Mouse (Mus musculus): ENCODE measurements around the gene Srrt. TPM values are rescaled to one million over a fixed set of nuclear protein-coding genes. Genes with fewer than 3 reads are reported as not detected.
A peak's percentile ranks its signal among the peaks of the same experiment; 100 is the strongest.

The Srrt gene
- polyA plus RNA-seq, 1 experiment from 2014 or later: 124 TPM

DNA sequence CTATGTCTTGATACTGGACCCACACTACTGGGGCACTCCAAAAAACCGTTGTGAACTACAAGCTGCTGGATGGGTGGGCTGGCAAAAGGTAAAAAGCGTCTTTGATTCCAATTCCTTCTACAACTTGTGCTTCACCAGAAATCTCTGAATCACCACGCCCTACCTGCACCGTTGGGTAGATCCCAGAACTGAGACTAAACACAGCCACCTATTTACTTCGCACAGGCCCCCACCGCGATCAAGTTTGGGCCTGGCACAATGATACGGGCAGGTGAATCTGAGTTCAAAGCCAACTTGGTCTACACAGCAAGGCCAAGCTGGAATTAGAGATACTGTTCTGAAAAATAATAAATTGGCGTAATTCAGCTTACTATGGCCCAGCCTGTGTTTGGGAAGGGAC is 12.2 kb downstream of the Srrt start:
- H3K27ac ChIP-seq (replicated peaks): peak overlapping the region; percentile 95
- no peak for ATAC-seq (ENCODE audit: insufficient number of reproducible peaks, low FRiP score, low TSS enrichment, low read depth)

DNA sequence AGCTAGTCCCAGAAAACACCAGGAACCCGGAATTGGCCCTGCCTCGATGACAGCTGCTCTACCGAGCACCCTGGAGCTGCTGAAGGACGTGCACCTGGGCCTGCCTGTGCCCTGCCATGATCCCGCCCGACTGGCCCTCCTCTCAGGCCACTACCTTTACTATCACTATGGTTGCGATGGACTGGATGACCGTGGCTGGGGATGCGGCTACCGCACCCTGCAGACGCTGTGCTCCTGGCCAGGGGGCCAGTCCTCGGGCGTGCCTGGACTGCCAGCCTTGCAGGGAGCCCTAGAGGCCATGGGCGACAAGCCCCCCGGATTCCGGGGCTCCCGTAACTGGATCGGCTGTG is 12.8 kb downstream of the Srrt start:
- Histone ChIP-seq H3K9ac (peak overlapping the region; percentile 74), H3K4me3 (replicated peaks) (peak overlapping the region; percentile 57), H3K27me3 (peaks cover 22% of the 10 kb centered on the region), H3K4me1 (peaks cover 26% of the 10 kb centered on the region), H3K9me3 (replicated peaks) (no peaks in the 10 kb centered on the region), H3K27ac (replicated peaks) (peak overlapping the region; percentile 95), H3K36me3 (peaks cover 47% of the 10 kb centered on the region), H3K4me2 (replicated peaks) (peak overlapping the region; percentile 98)
- ATAC-seq (ENCODE audit: insufficient number of reproducible peaks, low FRiP score, low TSS enrichment, low read depth): peak; percentile 56
- 5% methylated on average over 18 of the region's 18 CpGs for WGBS

More for the DNA sequence above, 12.2 kb downstream of the Srrt start:
- peaks cover 16% of the 10 kb centered on the region for H3K27me3 ChIP-seq
- peak overlapping the region; percentile 98 for H3K4me2 ChIP-seq (replicated peaks)
- H3K36me3 ChIP-seq: peaks cover 53% of the 10 kb centered on the region
- H3K4me1 ChIP-seq: peaks cover 29% of the 10 kb centered on the region
- WGBS: 78% methylated on average over 9 of the region's 9 CpGs
- H3K4me3 ChIP-seq (replicated peaks): peak overlapping the region; percentile 57
- H3K9me3 ChIP-seq (replicated peaks): no peaks in the 10 kb centered on the region
- peak overlapping the region; percentile 74; the same call in 1 of the 2 replicates for H3K9ac ChIP-seq

DNA sequence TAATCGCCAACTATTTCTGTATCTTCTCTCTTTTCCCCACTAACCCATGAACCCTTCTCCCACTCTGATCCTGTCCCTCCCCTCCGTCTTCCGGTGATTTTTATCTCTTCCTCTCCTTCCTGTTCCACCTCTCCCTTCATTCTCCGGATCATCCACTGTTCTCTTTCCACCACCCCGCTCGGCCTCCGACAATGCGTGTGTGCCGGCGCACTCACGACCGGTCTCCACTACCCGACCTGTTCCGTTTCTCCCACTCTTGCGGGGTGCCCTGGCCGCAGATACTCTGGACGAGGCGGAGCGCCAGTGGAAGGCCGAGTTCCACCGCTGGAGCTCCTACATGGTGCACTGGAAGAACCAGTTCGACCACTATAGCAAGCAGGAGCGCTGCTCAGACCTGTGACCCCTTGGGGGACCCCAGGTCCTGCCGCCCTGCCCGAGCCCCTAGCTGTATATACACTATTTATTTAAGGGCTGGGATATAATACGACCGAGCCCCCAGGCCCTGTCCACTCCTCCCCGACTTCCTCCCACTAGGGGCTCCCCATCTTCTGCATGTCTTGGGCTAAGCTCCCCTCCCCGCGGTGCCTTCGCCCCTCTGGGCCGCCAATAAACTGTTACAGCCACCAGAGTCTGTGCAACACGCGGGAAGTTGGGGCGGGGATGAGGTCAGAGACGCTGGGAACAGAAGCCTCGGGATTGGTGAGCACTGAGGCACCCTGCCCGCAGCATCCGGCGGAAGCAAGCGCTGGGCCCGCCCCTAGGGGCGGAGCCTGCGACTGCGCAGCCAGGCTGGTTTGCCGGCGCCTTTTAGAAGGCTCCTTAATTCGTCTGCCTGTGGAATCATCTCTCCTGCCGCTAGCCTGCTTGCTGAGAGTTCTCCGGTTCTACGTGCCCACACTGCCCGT is 13.4 kb downstream of the Srrt start, which contains the start of gene Ufsp1:
TSS of gene Ufsp1 (plus strand) at position 791 of the 905 bp plus-strand sequence.
- Histone ChIP-seq H3K36me3 (peaks cover 41% of the 10 kb centered on the region), H3K27me3 (peaks cover 28% of the 10 kb centered on the region), H3K27ac (replicated peaks) (peak within 1 kb of the TSS; percentile 95), H3K4me3 (replicated peaks) (peak within 1 kb of the TSS; percentile 57), H3K4me1 (peaks cover 27% of the 10 kb centered on the region), H3K4me2 (replicated peaks) (peak within 1 kb of the TSS; percentile 98), H3K9ac (peak within 1 kb of the TSS; percentile 74), H3K9me3 (replicated peaks) (no peaks in the 10 kb centered on the region)
- peak; percentile 93 for ATAC-seq (ENCODE audit: insufficient number of reproducible peaks, low FRiP score, low TSS enrichment, low read depth)
- under 1% methylated on average over 52 of the region's 52 CpGs for whole genome bisulfite sequencing

DNA sequence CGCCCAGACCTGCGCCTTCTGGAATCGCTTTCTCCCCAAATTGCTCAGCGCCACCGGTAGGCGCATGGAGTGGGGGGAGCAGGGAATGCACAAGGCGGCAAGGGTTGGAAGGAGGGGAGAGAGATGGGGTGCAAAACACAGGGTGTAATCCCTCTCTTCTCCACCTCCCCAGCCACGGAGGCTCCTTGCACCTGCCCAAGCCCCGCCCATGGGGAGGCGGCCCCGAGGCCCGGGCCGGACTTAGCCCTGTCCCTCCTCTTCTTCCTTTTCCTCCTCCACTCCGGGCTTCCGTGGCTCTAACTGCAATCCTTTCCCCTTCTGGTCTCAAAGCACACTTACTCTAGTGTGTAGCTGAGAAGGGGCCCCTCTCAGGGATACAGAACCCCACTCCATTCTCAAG is 14.2 kb downstream of the Srrt start:
- H3K9ac ChIP-seq: peak overlapping the region; percentile 74
- peaks cover 34% of the 10 kb centered on the region for H3K27me3 ChIP-seq
- peak overlapping the region; percentile 95 for H3K27ac ChIP-seq (replicated peaks)
- H3K4me2 ChIP-seq (replicated peaks): peak overlapping the region; percentile 98
- H3K36me3 ChIP-seq: peaks cover 33% of the 10 kb centered on the region
- H3K9me3 ChIP-seq (replicated peaks): no peaks in the 10 kb centered on the region
- ATAC-seq (ENCODE audit: insufficient number of reproducible peaks, low FRiP score, low TSS enrichment, low read depth): 0 out of 2 replicates have a peak, but pooled peaks have one; percentile 23
- 0% methylated on average over 14 of the region's 15 CpGs for WGBS
- H3K4me3 ChIP-seq (replicated peaks): peak overlapping the region; percentile 57
- H3K4me1 ChIP-seq: peaks cover 33% of the 10 kb centered on the region

DNA sequence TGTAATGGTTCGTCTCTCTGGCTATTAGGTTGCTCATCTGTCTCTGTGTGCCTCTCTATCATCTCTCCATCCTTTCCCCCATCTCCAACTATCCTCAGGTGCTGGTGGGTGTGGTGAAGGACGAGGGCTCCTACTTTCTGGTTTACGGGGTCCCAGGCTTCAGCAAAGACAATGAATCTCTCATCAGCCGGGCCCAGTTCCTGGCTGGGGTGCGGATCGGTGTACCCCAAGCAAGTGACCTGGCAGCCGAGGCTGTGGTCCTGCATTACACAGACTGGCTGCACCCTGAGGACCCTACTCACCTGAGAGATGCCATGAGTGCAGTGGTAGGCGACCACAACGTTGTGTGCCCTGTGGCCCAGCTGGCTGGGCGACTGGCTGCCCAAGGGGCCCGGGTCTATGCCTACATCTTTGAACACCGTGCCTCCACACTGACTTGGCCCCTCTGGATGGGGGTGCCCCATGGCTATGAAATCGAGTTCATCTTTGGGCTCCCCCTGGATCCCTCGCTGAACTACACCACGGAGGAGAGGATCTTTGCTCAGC is 16.0 kb downstream of the Srrt start:
- H3K4me2 ChIP-seq (replicated peaks): no peak overlapping the region
- no peak overlapping the region for H3K9ac ChIP-seq
- peaks cover 46% of the 10 kb centered on the region for H3K27me3 ChIP-seq
- H3K4me3 ChIP-seq (replicated peaks): no peak overlapping the region
- 74% methylated on average over 15 of the region's 15 CpGs for WGBS
- no peak for ATAC-seq (ENCODE audit: insufficient number of reproducible peaks, low FRiP score, low TSS enrichment, low read depth)
- no peak overlapping the region for H3K27ac ChIP-seq (replicated peaks)
- H3K36me3 ChIP-seq: peaks cover 14% of the 10 kb centered on the region
- peaks cover 47% of the 10 kb centered on the region for H3K4me1 ChIP-seq
- H3K9me3 ChIP-seq (replicated peaks): no peaks in the 10 kb centered on the region

DNA sequence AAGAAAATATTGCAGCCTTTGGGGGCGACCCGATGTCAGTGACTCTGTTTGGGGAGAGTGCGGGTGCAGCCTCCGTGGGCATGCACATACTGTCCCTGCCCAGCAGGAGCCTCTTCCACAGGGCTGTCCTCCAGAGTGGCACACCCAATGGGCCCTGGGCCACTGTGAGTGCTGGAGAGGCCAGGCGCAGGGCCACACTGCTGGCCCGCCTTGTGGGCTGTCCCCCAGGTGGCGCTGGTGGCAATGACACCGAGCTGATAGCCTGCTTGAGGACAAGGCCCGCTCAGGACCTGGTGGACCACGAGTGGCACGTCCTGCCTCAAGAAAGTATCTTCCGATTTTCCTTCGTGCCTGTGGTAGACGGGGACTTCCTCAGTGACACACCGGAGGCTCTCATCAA is 16.8 kb downstream of the Srrt start:
- 23% methylated on average over 15 of the region's 15 CpGs for WGBS
- H3K27ac ChIP-seq (replicated peaks): no peak overlapping the region
- no peak overlapping the region for H3K4me2 ChIP-seq (replicated peaks)
- H3K27me3 ChIP-seq: peaks cover 46% of the 10 kb centered on the region
- H3K36me3 ChIP-seq: peaks cover 7% of the 10 kb centered on the region
- H3K9me3 ChIP-seq (replicated peaks): no peaks in the 10 kb centered on the region
- peaks cover 47% of the 10 kb centered on the region for H3K4me1 ChIP-seq
- no peak overlapping the region for H3K9ac ChIP-seq
- no peak overlapping the region for H3K4me3 ChIP-seq (replicated peaks)
- no peak for ATAC-seq (ENCODE audit: insufficient number of reproducible peaks, low FRiP score, low TSS enrichment, low read depth)

DNA sequence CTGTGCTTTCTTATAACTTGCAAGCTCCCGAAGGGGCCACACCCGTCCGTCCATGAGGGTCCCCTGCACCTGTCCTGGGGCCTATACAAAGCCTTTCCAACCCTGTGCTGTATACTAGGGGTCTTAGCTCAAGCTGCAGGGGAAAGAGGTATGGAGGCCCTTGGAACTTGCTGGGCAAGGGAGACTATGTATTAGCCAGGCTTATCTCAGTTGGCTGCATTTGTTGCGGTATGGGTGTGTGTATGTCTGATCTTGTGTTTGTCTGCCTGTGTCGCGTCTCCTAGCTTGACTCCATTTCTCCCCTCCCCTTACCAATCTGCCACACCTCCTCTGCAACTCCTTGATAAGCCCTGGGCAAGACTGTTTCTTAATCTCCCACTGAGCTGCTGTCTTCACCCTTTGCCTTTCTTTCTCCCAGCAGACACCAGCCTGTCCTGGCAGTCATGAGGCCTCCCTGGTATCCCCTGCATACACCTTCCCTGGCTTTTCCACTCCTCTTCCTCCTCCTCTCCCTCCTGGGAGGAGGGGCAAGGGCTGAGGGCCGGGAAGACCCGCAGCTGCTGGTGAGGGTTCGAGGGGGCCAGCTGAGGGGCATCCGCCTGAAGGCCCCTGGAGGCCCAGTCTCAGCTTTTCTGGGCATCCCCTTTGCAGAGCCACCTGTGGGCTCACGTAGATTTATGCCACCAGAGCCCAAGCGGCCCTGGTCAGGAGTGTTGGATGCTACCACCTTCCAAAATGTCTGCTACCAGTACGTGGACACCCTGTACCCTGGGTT is 17.7 kb downstream of the Srrt start:
- H3K4me3 ChIP-seq (replicated peaks): peak overlapping the region; percentile 43
- no peak overlapping the region; the same call in 1 of the 2 replicates for H3K27ac ChIP-seq (replicated peaks)
- H3K4me1 ChIP-seq: peaks cover 40% of the 10 kb centered on the region
- H3K4me2 ChIP-seq (replicated peaks): peak overlapping the region; percentile 85
- no peak for ATAC-seq (ENCODE audit: insufficient number of reproducible peaks, low FRiP score, low TSS enrichment, low read depth)
- no peaks in the 10 kb centered on the region for H3K36me3 ChIP-seq
- H3K9ac ChIP-seq: no peak overlapping the region
- no peaks in the 10 kb centered on the region for H3K9me3 ChIP-seq (replicated peaks)
- WGBS: 55% methylated on average over 13 of the region's 13 CpGs
- peaks cover 46% of the 10 kb centered on the region for H3K27me3 ChIP-seq

DNA sequence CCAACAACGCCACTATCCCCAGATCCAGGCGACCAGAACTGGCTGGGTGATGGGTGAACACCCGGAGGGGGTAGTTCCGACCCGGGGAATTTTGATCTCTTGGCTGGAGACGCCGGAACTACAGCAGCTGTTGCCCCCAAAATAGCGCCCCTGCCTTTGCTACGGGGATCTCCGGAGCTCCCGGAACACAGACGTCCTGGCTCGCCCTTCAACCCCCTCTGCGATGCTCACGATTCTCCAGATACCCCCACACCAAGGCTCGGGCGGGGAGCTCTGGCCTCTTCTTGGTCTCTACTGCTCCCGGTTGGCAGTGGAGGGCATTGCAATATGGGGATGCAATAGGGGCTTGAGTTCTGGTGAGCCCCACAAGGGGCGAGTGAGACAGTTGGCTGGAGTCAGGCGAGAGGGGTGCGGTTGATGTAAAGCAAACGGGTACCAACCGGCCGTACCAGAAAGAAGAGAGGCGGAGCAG is 18.4 kb downstream of the Srrt start:
- H3K36me3 ChIP-seq: no peaks in the 10 kb centered on the region
- H3K4me3 ChIP-seq (replicated peaks): peak overlapping the region; percentile 43
- no peak overlapping the region; the same call in 1 of the 2 replicates for H3K27ac ChIP-seq (replicated peaks)
- no peaks in the 10 kb centered on the region for H3K9me3 ChIP-seq (replicated peaks)
- 0 out of 2 replicates have a peak, but pooled peaks have one; percentile 6 for ATAC-seq (ENCODE audit: insufficient number of reproducible peaks, low FRiP score, low TSS enrichment, low read depth)
- no peak overlapping the region for H3K9ac ChIP-seq
- peaks cover 36% of the 10 kb centered on the region for H3K4me1 ChIP-seq
- WGBS: 2% methylated on average over 25 of the region's 25 CpGs
- peak overlapping the region; percentile 85 for H3K4me2 ChIP-seq (replicated peaks)
- peaks cover 46% of the 10 kb centered on the region for H3K27me3 ChIP-seq

DNA sequence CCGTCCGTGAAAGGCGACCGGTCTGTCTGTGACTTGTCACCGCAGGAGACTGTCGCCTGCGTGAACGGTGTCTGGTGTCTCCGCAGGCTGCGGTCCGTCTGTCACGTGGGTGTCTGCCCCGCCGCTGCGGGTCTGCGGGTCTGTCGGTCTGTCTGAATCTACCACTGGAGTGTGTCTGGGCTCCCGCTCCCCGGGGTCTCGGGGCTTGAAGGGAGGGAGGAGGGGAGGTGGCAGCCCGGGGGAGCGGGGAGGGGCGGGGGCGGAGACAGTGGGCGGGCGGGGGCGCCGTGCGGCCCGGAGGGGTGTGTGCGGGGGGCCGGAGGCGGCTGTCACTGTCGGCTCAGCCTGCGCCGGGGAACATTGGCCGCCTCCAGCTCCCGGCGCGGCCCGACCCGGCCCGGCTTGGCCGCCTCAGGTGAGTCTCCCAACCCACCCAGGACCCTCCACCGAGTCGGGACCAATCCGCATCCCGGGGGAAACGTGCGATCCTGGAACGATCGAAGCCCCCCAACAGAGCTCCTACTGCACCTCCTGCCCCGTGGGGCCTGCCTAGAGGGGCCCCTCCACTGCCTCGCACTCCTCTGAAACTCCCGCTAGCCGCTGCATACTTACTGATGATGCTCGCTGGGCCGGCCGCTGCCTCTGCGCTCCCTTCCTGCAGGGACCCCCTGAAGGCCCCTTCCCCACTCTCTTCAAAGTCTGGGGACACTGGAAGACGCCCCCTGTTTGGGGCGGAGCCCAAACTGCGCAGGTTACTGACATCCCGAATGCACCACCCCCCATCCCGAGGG is 19.3 kb downstream of the Srrt start:
- H3K9ac ChIP-seq: peak overlapping the region; percentile 2
- no peaks in the 10 kb centered on the region for H3K9me3 ChIP-seq (replicated peaks)
- H3K4me3 ChIP-seq (replicated peaks): peak overlapping the region; percentile 43
- under 1% methylated on average over 61 of the region's 65 CpGs for WGBS
- H3K27ac ChIP-seq (replicated peaks): no peak overlapping the region
- peak overlapping the region; percentile 85 for H3K4me2 ChIP-seq (replicated peaks)
- 0 out of 2 replicates have a peak, but pooled peaks have one; percentile 12 for ATAC-seq (ENCODE audit: insufficient number of reproducible peaks, low FRiP score, low TSS enrichment, low read depth)
- peaks cover 31% of the 10 kb centered on the region for H3K4me1 ChIP-seq
- H3K36me3 ChIP-seq: no peaks in the 10 kb centered on the region
- H3K27me3 ChIP-seq: peaks cover 46% of the 10 kb centered on the region
